Mouse (Mus musculus): ENCODE measurements around the gene Birc3.

Birc3 gene

DNA sequence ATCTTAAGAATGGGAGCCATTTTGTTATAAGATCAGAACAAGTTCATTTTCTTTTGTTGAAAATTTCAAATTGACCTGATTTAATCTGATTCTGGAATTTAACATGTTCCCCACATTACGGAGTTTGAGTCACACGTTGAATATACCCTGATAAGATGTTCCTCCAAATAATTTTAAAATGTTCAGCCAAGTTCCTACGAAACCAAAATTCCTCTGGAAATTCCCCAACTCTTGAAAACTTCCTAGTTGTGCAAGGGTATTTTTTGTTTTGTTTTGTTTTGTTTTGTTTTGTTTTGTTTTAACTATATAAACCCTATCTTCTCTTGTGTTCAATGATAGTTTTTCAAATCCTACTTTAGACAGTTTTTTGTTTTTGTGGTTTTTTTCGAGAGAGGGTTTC lies 44.3 kb downstream of the Birc3 start:
- in situ Hi-C loops (cut with MboI; ENCODE audit: low sequenced_read_pairs): no loop called here

- in situ Hi-C loops (cut with MboI; ENCODE audit: low sequenced_read_pairs): no loop called here
Observed at GRCm38 (mm10) chr9:7824916-7825315, 48.1 kb downstream of the Birc3 start.

DNA sequence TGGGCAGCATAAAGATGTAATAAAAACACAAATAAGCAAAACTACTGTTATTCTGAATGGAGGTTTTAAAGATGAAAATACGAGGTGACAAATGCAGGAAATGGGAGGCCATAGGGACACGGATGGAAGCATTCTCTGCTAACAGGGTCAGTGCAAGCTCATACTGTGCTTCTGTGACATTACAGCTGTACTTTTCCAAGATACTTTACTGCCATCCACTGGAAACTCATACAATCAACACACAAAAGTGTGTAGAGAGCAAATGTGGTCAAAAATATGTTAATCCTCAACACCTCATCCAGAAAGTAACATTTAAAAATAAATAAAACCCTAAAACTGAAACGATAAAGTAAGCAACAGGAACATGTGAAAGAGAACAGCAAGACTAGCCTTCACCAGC lies 50.2 kb downstream of the Birc3 start:
- in situ Hi-C loops (cut with MboI; ENCODE audit: low sequenced_read_pairs): no loop called here

DNA sequence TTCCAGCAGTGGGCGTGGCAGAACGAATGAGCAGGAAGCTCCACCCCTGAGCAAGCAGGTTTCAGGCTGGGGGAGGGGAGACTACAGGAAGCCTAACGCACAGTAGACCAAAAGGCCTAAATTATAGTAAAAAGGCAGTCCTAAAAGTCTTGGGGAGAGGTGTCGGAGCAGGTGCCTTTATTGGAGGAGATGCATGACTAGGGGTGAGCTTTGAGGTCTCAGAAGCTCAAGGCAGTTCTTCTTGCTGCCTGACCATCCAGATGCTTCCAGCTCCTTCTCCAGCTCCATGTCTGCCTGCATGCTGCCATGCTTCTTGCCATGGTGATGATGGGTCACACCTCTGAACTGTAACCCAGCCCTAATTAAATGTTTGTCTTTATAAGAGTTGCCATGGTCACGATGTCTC lies 67.9 kb downstream of the Birc3 start:
- in situ Hi-C loops (cut with MboI; ENCODE audit: low sequenced_read_pairs): no loop called here
